Mouse (Mus musculus) midbrain, embryonic 16.5 days (tissue): ENCODE data around the gene Sgsm1. TPM values are rescaled to one million over a fixed set of nuclear protein-coding genes. Genes with fewer than 3 reads are reported as not detected.

Source experiments
- ATAC-seq: fragments of 200-750 bp; cut with Nextera tagmentation; 2 replicates; pipeline ENCODE4 v1.8.0; 2017; ENCODE audit warnings: moderate TSS enrichment
- H3K27ac ChIP-seq: fragments of 300-500 bp; sonication (generic); 2 replicates; pipeline ENCODE4 v1.5.1; 2014; ENCODE audit warnings: mild to moderate bottlenecking, low read length, mixed read lengths
- H3K27me3 ChIP-seq: fragments of 300-500 bp; sonication (generic); 2 replicates; pipeline ENCODE4 v1.6.1; 2014; ENCODE audit warnings: low read depth, low read length, mixed read lengths; ENCODE audit not compliant: control insufficient read depth, insufficient read depth
- H3K36me3 ChIP-seq: fragments of 300-500 bp; sonication (generic); 2 replicates; pipeline ENCODE4 v1.6.1; 2014; ENCODE audit warnings: mild to moderate bottlenecking, low read length, moderate library complexity, mixed read lengths; ENCODE audit not compliant: control insufficient read depth, insufficient read depth
- H3K4me1 ChIP-seq: fragments of 300-500 bp; sonication (generic); 2 replicates; pipeline ENCODE4 v1.6.1; 2014; ENCODE audit warnings: mild to moderate bottlenecking, low read length, mixed read lengths; ENCODE audit not compliant: control insufficient read depth, insufficient read depth
- H3K4me2 ChIP-seq: fragments of 300-500 bp; sonication (generic); 2 replicates; pipeline ENCODE4 v1.6.1; 2014; ENCODE audit warnings: mild to moderate bottlenecking, low read length, mixed read lengths
- H3K4me3 ChIP-seq: fragments of 300-500 bp; sonication (generic); 2 replicates; pipeline ENCODE4 v1.5.1; 2014; ENCODE audit warnings: low read depth, mild to moderate bottlenecking, low read length, moderate library complexity, mixed read lengths
- H3K9ac ChIP-seq: fragments of 300-500 bp; sonication (generic); 2 replicates; pipeline ENCODE4 v1.6.1; 2014; ENCODE audit warnings: low read depth, low read length, mixed read lengths
- H3K9me3 ChIP-seq: fragments of 300-500 bp; sonication (generic); replicated peaks from 2 replicates; pipeline ENCODE4 v1.6.1; 2014; ENCODE audit warnings: mild to moderate bottlenecking, low read length, mixed read lengths; ENCODE audit not compliant: control insufficient read depth, poor library complexity, severe bottlenecking
- WGBS: fragments of 180-500 bp; shearing (Covaris S2); extraction: QIAGEN DNeasy Blood & Tissue Kit; methylation state at CpG from one replicate; pipeline ENCODE4 v1.1.7; 2014; 5-methylcytosine and 5-hydroxymethylcytosine counted together
- polyA plus RNA-seq: library from polyadenylated mRNA; unstranded; fragments of >200 nt; fragmentation: Nextera tagmentation; extraction: Ambion mirVana; gene quantifications from 2 replicates; pipeline ENCODE4 v1.2.1, GENCODE M21; 2015

Gene Sgsm1
- polyA plus RNA-seq, 1 experiment from 2014 or later, result 27.5 TPM

- 36% methylated on average over 12 of the region's 12 CpGs for WGBS
- ATAC-seq, result no peak
Observed at GRCm38 (mm10) chr5:113332239-113332638, 21.7 kb upstream of the Sgsm1 start.

DNA sequence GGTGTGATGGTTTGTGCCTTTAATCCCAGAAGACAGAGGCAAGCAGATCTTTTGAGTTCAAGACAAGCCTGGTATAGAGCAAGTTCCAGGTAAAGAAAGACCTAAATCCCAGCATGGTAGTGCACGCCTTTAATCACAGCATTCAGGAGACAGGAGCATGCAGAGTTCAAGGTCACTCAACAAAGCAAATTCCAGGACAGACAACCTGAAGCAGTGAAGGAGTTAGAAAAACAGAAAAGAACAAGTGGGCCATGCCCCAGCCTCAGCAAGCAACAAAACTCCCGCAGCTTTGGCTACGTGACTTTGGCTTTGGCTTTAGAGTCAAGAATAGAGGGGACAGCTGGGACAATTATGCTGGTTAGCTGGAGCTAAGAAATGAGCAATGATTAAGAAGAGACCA is 19.6 kb upstream of the Sgsm1 start:
- no peak overlapping the region for H3K4me3 ChIP-seq
- H3K4me2 ChIP-seq, result no peak overlapping the region
- WGBS, result 83% methylated on average over 3 of the region's 3 CpGs

More at GRCm38 (mm10) chr5:113332239-113332638, 21.7 kb upstream of the Sgsm1 start:
- Histone ChIP-seq H3K9me3 (0 out of 2 replicates have a peak, but pooled peaks cover 4% of the 10 kb centered on the region), H3K27ac (no peak overlapping the region), H3K4me2 (no peak overlapping the region), H3K4me3 (no peak overlapping the region), H3K36me3 (no peaks in the 10 kb centered on the region), H3K27me3 (peaks cover 26% of the 10 kb centered on the region), H3K4me1 (peaks cover 4% of the 10 kb centered on the region), H3K9ac (no peak overlapping the region)

GRCm38 (mm10) chr5:113329463-113329862 is 18.9 kb upstream of the Sgsm1 start:
- Histone ChIP-seq H3K4me1 (no peaks in the 10 kb centered on the region; the same call in 1 of the 2 replicates), H3K9me3 (0 out of 2 replicates have a peak, but pooled peaks cover 4% of the 10 kb centered on the region), H3K4me2 (no peak overlapping the region), H3K9ac (no peak overlapping the region), H3K4me3 (no peak overlapping the region), H3K36me3 (no peaks in the 10 kb centered on the region), H3K27ac (no peak overlapping the region), H3K27me3 (peaks cover 23% of the 10 kb centered on the region)
- 93% methylated on average over 8 of the region's 8 CpGs for WGBS
- no peak for ATAC-seq

More for the DNA sequence above, 19.6 kb upstream of the Sgsm1 start:
- H3K27me3 ChIP-seq, result peaks cover 26% of the 10 kb centered on the region
- no peak overlapping the region for H3K9ac ChIP-seq
- no peaks in the 10 kb centered on the region for H3K4me1 ChIP-seq
- H3K27ac ChIP-seq, result no peak overlapping the region
- 0 out of 2 replicates have a peak, but pooled peaks cover 4% of the 10 kb centered on the region for H3K9me3 ChIP-seq
- ATAC-seq, result no peak
- no peaks in the 10 kb centered on the region for H3K36me3 ChIP-seq

- 0 out of 2 replicates have a peak, but pooled peaks have one; percentile 56 for ATAC-seq
- Histone ChIP-seq H3K9me3 (peaks cover 11% of the 10 kb centered on the region; the same call in 1 of the 2 replicates), H3K4me3 (peak overlapping the region; percentile 31), H3K36me3 (no peaks in the 10 kb centered on the region), H3K27me3 (peaks cover 12% of the 10 kb centered on the region), H3K4me2 (peak overlapping the region; percentile 60), H3K9ac (peak overlapping the region; percentile 43; the same call in 1 of the 2 replicates), H3K4me1 (peaks cover 7% of the 10 kb centered on the region; the same call in 1 of the 2 replicates), H3K27ac (no peak overlapping the region)
- 3% methylated on average over 38 of the region's 38 CpGs for WGBS
Observed at GRCm38 (mm10) chr5:113323784-113324638, 13.4 kb upstream of the Sgsm1 start.

- no peak overlapping the region for H3K4me3 ChIP-seq
- H3K9me3 ChIP-seq, result no peaks in the 10 kb centered on the region
- 2% methylated on average over 24 of the region's 24 CpGs for WGBS
- no peaks in the 10 kb centered on the region for H3K36me3 ChIP-seq
- H3K4me1 ChIP-seq, result peaks cover 9% of the 10 kb centered on the region
- peak overlapping the region; percentile 1; the same call in 1 of the 2 replicates for H3K9ac ChIP-seq
- no peaks in the 10 kb centered on the region for H3K27me3 ChIP-seq
- peak overlapping the region; percentile 41 for H3K4me2 ChIP-seq
- ATAC-seq, result peak; percentile 19; the same call in 1 of the 2 replicates
- H3K27ac ChIP-seq, result peak overlapping the region; percentile 35; the same call in 1 of the 2 replicates
Observed at GRCm38 (mm10) chr5:113313998-113314397, 3.4 kb upstream of the Sgsm1 start.

GRCm38 (mm10) chr5:113309491-113310376 is 852 bp downstream of the Sgsm1 start:
- WGBS, result 47% methylated on average over 22 of the region's 22 CpGs
- Histone ChIP-seq H3K27ac (peak overlapping the region; percentile 95), H3K36me3 (no peaks in the 10 kb centered on the region), H3K4me3 (peak overlapping the region; percentile 84), H3K9me3 (no peaks in the 10 kb centered on the region), H3K4me1 (peaks cover 45% of the 10 kb centered on the region), H3K4me2 (peak overlapping the region; percentile 82), H3K9ac (peak overlapping the region; percentile 94), H3K27me3 (no peaks in the 10 kb centered on the region)
- no peak for ATAC-seq

GRCm38 (mm10) chr5:113306750-113307477 is 3.7 kb downstream of the Sgsm1 start:
- peaks cover 50% of the 10 kb centered on the region for H3K4me1 ChIP-seq
- H3K9ac ChIP-seq, result peak overlapping the region; percentile 59; the same call in 1 of the 2 replicates
- peak overlapping the region; percentile 32 for H3K4me3 ChIP-seq
- H3K4me2 ChIP-seq, result peak overlapping the region; percentile 82
- no peaks in the 10 kb centered on the region for H3K36me3 ChIP-seq
- peak overlapping the region; percentile 95 for H3K27ac ChIP-seq
- no peaks in the 10 kb centered on the region for H3K27me3 ChIP-seq
- 2% methylated on average over 25 of the region's 25 CpGs for WGBS
- peak; percentile 83 for ATAC-seq
- H3K9me3 ChIP-seq, result no peaks in the 10 kb centered on the region

- WGBS, result 83% methylated on average over 5 of the region's 5 CpGs
- Histone ChIP-seq H3K9me3 (no peaks in the 10 kb centered on the region), H3K36me3 (no peaks in the 10 kb centered on the region), H3K4me1 (peaks cover 53% of the 10 kb centered on the region), H3K27ac (peak overlapping the region; percentile 53), H3K4me3 (no peak overlapping the region), H3K9ac (0 out of 2 replicates have a peak overlapping the region, but pooled peaks have one; percentile 20), H3K27me3 (no peaks in the 10 kb centered on the region), H3K4me2 (no peak overlapping the region)
- no peak for ATAC-seq
Observed at GRCm38 (mm10) chr5:113304527-113304926, 6.1 kb downstream of the Sgsm1 start.
